Mouse (Mus musculus) forebrain, postnatal 0 days (tissue): ENCODE results near the gene Ccdc136. TPM values are rescaled to one million over a fixed set of nuclear protein-coding genes. Genes with fewer than 3 reads are reported as not detected.

Experiments used
- ATAC-seq: fragments of 200-750 bp; cut with Nextera tagmentation; 2 replicates; pipeline ENCODE4 v1.8.0; 2017; ENCODE audit warnings: mild to moderate bottlenecking, moderate library complexity
- DNase-seq: peaks from one replicate; pipeline ENCODE4 v3.0.0-alpha.2; 2015
- H3K27ac ChIP-seq: fragments of 300-500 bp; sonication (generic); 2 replicates; pipeline ENCODE4 v1.5.1; 2014; ENCODE audit warnings: low read depth, mild to moderate bottlenecking, antibody characterized with exemption, low read length, moderate library complexity, mixed read lengths
- H3K27me3 ChIP-seq: fragments of 300-500 bp; sonication (generic); 2 replicates; pipeline ENCODE4 v1.6.1; 2014; ENCODE audit warnings: mild to moderate bottlenecking, low read length, mixed read lengths; ENCODE audit not compliant: insufficient read depth
- H3K36me3 ChIP-seq: fragments of 300-500 bp; sonication (generic); 2 replicates; pipeline ENCODE4 v1.6.1; 2014; ENCODE audit warnings: mild to moderate bottlenecking, moderate library complexity; ENCODE audit not compliant: insufficient read depth
- H3K4me1 ChIP-seq: fragments of 300-500 bp; sonication (generic); 2 replicates; pipeline ENCODE4 v1.6.1; 2014; ENCODE audit warnings: antibody characterized with exemption; ENCODE audit not compliant: insufficient read depth
- H3K4me2 ChIP-seq: fragments of 300-500 bp; sonication (generic); 2 replicates; pipeline ENCODE4 v1.6.1; 2014; ENCODE audit warnings: low read depth, mild to moderate bottlenecking, moderate library complexity
- H3K4me3 ChIP-seq: fragments of 300-500 bp; sonication (generic); 2 replicates; pipeline ENCODE4 v1.5.1; 2014; ENCODE audit warnings: low read depth, low read length, mixed read lengths
- H3K9ac ChIP-seq: fragments of 300-500 bp; sonication (generic); 2 replicates; pipeline ENCODE4 v1.6.1; 2014; ENCODE audit warnings: mild to moderate bottlenecking
- H3K9me3 ChIP-seq: fragments of 300-500 bp; sonication (generic); 2 replicates; pipeline ENCODE4 v1.6.1; 2016; ENCODE audit warnings: low read length
- CTCF ChIP-seq: sonication (generic); IDR thresholded peaks from 2 replicates; pipeline ENCODE4 v1.5.1; 2016; ENCODE audit warnings: antibody characterized with exemption, control low read depth, low read depth
- WGBS: fragments of 180-500 bp; shearing (Covaris S2); extraction: QIAGEN DNeasy Blood & Tissue Kit; methylation state at CpG from one replicate; pipeline ENCODE4 v1.1.7; 2014; 5-methylcytosine and 5-hydroxymethylcytosine counted together
- polyA plus RNA-seq: library from polyadenylated mRNA; unstranded; fragments of >200 nt; fragmentation: Nextera tagmentation; extraction: Ambion mirVana; gene quantifications from 2 replicates; pipeline ENCODE4 v1.2.1, GENCODE M21; 2015
- total RNA-seq: library from RNA; depleted of rRNA; stranded (reverse); fragments of >200 nt; gene quantifications from 2 replicates; pipeline ENCODE4 v1.2.3, GENCODE M21; 2014

Gene Ccdc136
- total and polyA plus RNA-seq, 2 experiments from 2014 or later, result 43.0 to 46.6 TPM

DNA sequence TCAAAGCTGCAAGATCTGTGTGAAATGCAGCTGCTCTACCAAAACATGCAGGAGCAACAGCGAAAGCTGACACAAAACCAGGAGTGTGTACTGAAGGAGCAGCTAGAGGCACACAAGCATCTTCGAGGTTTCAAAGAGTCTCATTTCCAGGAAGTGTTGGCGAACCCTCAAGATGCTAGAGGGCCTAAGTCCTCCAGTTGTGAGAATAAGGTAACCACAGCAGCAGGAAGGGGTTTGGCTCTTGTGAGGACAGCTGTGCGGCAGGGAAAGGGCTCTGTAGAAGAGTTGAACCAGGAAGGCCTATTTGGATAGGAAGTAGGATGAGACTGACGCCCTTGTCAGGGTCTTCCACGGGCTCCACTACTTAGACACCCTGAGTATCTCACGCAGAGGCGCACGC lies 19.3 kb downstream of the Ccdc136 start:
- H3K4me2 ChIP-seq, result no peak overlapping the region
- no peaks in the 10 kb centered on the region for H3K27me3 ChIP-seq
- no peak overlapping the region for H3K9ac ChIP-seq
- TF ChIP-seq CTCF, result no peak
- ATAC-seq (no peak), DNase-seq (no peak)
- 86% methylated on average over 9 of the region's 9 CpGs for WGBS
- H3K4me1 ChIP-seq, result no peaks in the 10 kb centered on the region
- peaks cover 57% of the 10 kb centered on the region for H3K36me3 ChIP-seq
- no peaks in the 10 kb centered on the region for H3K9me3 ChIP-seq
- H3K4me3 ChIP-seq, result no peak overlapping the region
- no peak overlapping the region for H3K27ac ChIP-seq

DNA sequence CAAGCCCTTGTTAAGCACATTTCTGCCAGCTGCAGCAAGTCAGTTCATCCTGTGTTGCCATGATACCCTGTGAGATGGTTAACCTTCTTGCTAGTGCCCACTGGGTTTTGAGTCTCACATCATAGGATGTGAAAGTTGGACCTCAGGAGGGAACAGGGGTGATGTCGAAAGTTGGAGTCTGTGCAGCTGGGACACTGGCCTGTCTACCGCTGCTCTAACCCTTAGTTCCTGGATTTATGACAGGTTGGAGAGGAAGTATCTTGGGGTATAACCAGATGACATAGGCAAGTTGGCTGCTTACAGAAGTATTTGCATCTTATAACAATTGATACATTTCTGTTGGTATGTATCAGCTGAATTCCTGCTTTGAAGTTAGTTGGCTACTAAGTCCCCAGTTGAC lies 24.5 kb downstream of the Ccdc136 start:
- ATAC-seq, result no peak
- 88% methylated on average over 2 of the region's 2 CpGs for WGBS
- no peak for TF ChIP-seq CTCF

DNA sequence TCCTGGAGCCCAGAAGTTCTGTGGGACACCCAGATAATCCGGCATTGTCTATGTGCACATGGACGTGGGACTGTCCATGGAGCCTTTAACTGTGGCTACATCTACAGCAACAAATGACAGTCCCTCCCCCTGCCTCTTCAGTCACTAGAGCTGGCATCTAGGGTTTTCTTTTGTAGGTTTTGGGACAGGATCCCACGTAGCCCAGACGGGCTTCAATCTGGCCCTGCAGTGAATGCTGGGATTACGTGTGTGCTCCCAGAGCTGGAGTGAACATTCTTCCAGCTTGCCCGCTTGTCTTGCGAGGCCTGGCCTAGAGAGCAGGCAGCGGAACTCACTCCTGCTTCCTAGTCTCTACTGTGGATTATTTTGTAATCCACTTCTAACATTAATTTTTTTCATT lies 29.0 kb downstream of the Ccdc136 start:
- 68% methylated on average over 8 of the region's 8 CpGs for WGBS

More for the DNA sequence above, 24.5 kb downstream of the Ccdc136 start:
- H3K4me3 ChIP-seq, result no peak overlapping the region
- no peak overlapping the region for H3K9ac ChIP-seq
- H3K27me3 ChIP-seq, result no peaks in the 10 kb centered on the region
- H3K27ac ChIP-seq, result no peak overlapping the region
- peaks cover 25% of the 10 kb centered on the region for H3K36me3 ChIP-seq
- no peak overlapping the region for H3K4me2 ChIP-seq
- no peaks in the 10 kb centered on the region for H3K9me3 ChIP-seq
- no peaks in the 10 kb centered on the region for H3K4me1 ChIP-seq
- no peak for DNase-seq

DNA sequence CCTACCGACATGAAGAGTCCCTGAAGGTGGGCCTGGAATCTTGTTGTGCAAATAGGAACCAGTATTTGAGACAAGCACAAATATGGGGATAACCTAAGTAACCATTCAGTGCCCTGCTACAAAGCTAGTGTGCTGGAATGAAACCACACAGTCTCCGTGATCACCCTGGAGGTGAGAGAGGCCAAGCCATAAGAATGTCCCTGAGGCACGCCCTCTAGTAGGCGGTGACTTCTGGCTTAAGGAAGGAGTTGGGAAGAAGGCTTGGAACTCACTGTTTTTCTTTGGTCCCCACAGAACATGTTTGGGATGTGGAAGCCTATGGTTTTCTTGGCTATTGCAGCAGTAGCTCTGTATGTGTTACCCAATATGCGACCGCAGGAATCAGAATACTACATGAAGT lies 30.2 kb downstream of the Ccdc136 start:
- Histone ChIP-seq H3K9ac (no peak overlapping the region), H3K27me3 (no peaks in the 10 kb centered on the region), H3K9me3 (no peaks in the 10 kb centered on the region), H3K4me3 (no peak overlapping the region), H3K4me1 (no peaks in the 10 kb centered on the region), H3K4me2 (no peak overlapping the region), H3K36me3 (0 out of 2 replicates have a peak, but pooled peaks cover 3% of the 10 kb centered on the region), H3K27ac (no peak overlapping the region)
- 75% methylated on average over 6 of the region's 6 CpGs for WGBS
- no peak for DNase-seq
- no peak for TF ChIP-seq CTCF
- no peak for ATAC-seq

More for the DNA sequence above, 29.0 kb downstream of the Ccdc136 start:
- Histone ChIP-seq H3K36me3 (peaks cover 6% of the 10 kb centered on the region; the same call in 1 of the 2 replicates), H3K4me3 (no peak overlapping the region), H3K27me3 (no peaks in the 10 kb centered on the region), H3K9me3 (no peaks in the 10 kb centered on the region), H3K4me2 (no peak overlapping the region), H3K9ac (no peak overlapping the region), H3K27ac (no peak overlapping the region), H3K4me1 (no peaks in the 10 kb centered on the region)
- no peak for TF ChIP-seq CTCF
- DNase-seq (peak; percentile 59), ATAC-seq (peak; percentile 78)

DNA sequence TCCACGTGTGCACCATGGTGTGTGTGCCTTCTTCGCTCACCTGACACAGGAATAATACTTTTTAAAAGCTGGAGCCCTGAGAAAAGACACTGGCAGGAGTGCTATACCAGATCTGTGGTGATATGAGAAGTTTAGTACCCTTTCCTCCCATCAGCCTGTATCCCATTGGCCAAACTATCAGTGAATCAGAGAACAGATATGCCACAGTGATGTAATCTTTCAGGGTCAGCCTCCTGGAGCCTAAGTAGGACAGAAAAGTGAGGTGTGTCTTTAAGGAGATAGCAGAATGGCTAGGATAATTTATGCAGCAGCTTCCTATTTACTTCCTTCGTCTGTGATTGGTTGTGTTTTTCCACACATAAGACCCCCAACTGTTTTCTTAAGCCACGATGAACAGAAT lies 32.1 kb downstream of the Ccdc136 start:
- Histone ChIP-seq H3K4me3 (no peak overlapping the region), H3K27me3 (peaks cover 12% of the 10 kb centered on the region), H3K36me3 (no peaks in the 10 kb centered on the region), H3K9ac (no peak overlapping the region), H3K27ac (no peak overlapping the region), H3K4me1 (0 out of 2 replicates have a peak, but pooled peaks cover 4% of the 10 kb centered on the region), H3K9me3 (no peaks in the 10 kb centered on the region), H3K4me2 (no peak overlapping the region)
- DNase-seq, result no peak
- 54% methylated on average over 4 of the region's 4 CpGs for WGBS
- no peak for ATAC-seq
- TF ChIP-seq CTCF, result no peak

DNA sequence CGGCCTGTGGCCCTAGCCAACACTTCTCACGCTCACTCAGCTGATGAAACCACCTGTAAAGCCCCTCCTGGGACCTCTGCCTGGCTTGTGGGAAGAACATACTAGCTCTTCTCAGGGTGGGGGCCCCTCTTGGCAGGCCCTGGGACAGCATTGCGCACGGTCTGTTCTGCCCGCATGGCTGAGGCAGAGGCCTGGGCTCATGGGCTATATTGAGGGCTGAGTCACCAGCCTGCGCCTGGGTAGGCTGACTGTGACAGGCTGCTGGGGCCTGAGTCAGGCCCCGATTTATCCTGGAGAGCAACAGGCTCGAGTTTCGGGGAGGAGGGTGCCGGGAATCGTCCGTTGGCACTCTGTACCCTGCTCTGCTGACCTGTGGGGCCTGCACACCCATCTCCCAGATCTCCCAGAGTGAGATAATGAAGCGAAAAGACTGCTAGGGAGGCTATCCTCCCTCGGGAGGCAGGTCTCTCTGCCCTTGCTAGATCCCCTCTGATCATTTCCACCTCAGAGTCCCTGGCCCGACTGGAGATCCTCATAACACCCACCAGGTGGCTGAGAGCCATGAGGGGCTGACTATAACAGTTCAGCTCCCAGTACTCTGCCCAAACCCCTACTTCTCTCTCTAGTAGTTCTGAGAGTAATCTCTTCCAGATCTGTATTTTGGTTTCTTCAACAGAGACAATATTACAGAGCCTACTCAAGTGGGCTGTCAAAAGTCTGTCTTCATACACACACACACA lies 34.7 kb downstream of the Ccdc136 start:
- Histone ChIP-seq H3K4me2 (no peak overlapping the region), H3K9ac (no peak overlapping the region), H3K36me3 (no peaks in the 10 kb centered on the region), H3K9me3 (no peaks in the 10 kb centered on the region), H3K27ac (no peak overlapping the region), H3K27me3 (peaks cover 29% of the 10 kb centered on the region), H3K4me1 (0 out of 2 replicates have a peak, but pooled peaks cover 8% of the 10 kb centered on the region), H3K4me3 (no peak overlapping the region)
- 45% methylated on average over 15 of the region's 15 CpGs for WGBS
- TF ChIP-seq CTCF, result no peak
- DNase-seq (no peak), ATAC-seq (no peak)

DNA sequence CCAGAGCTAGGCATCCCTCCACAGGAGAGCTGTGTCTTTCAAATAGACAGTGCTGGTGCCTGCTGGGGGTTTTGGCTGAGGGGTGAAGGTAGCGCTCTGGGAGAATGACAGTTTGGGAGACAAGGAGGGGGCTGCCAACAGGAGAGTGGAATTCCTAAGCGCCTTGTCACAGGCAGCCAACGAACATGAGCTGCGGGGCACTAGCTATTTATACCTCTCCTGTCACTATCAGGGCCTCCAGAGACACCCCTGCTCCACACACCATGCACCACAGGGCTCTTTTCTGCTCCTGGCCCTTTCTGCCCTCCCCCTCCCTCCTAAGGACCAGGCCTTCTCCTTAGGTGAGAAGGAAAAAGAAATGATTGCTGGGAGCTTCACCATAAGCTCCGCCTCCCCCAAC lies 35.4 kb downstream of the Ccdc136 start:
- ATAC-seq (no peak), DNase-seq (no peak)
- Histone ChIP-seq H3K36me3 (no peaks in the 10 kb centered on the region), H3K27ac (no peak overlapping the region), H3K9ac (no peak overlapping the region), H3K9me3 (no peaks in the 10 kb centered on the region), H3K4me2 (no peak overlapping the region), H3K4me1 (0 out of 2 replicates have a peak, but pooled peaks cover 8% of the 10 kb centered on the region), H3K27me3 (peaks cover 29% of the 10 kb centered on the region), H3K4me3 (no peak overlapping the region)
- TF ChIP-seq CTCF, result no peak
- 21% methylated on average over 5 of the region's 5 CpGs for WGBS
